20 mouse cellular contexts compared by ENCODE assay signal in the genomic region with DNA sequence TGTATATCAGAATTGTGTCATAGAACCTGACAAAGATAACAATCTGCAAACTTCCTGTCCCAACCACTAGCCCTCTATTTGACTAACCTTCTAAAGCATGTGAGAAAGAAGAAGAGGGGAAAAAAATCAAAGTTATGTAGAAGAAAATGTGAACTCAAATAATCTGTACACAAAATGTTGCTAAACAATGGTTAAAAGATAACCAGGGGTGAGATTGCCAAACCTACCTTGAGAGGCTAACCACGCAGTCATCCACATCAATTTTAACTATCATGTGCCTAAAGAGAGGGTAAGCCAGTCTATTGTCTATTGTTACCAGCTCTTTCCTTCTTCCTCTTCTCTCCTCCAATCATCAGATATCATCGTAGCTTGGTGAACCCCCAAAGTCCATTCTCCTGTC. TPM values are rescaled to one million over a fixed set of nuclear protein-coding genes. Genes with fewer than 3 reads are reported as not detected.
"Had no signal": no experiment of that assay in that cellular context is flagged by ENCODE, and none has a peak within 500 bp of the region (broad histone marks: within the 10 kb centered on the region; RNA-seq: fewer than 3 reads in every experiment).

No protein-coding gene starts in this region.

- DNase-seq: kidney, adult 2 months; kidney, postnatal 10 days; kidney, postnatal 36 days; lung, adult 2 months; lung, postnatal 14 days; lung, postnatal 4 days; right cerebral cortex, adult 18-20 months; right cerebral cortex, postnatal 14 days; right cerebral cortex, postnatal 4 days; thymus, adult 2 months; thymus, postnatal 14 days; thymus, postnatal 4 days had no signal

- H3K27me3 ChIP-seq: midbrain, embryonic 12.5 days; midbrain, embryonic 15.5 days; neural tube, embryonic 15.5 days had no signal

- H3K4me2 ChIP-seq: kidney, embryonic 15.5 days; midbrain, embryonic 12.5 days; midbrain, embryonic 15.5 days; neural tube, embryonic 15.5 days had no signal

- H3K27ac ChIP-seq: kidney, embryonic 15.5 days; liver, embryonic 14.5 days; midbrain, embryonic 12.5 days; midbrain, embryonic 15.5 days; neural tube, embryonic 15.5 days; stomach, postnatal 0 days had no signal

- H3K9me3 ChIP-seq: kidney, embryonic 15.5 days; midbrain, embryonic 12.5 days; midbrain, embryonic 15.5 days; neural tube, embryonic 15.5 days had no signal

- H3K4me3 ChIP-seq: kidney, embryonic 15.5 days; midbrain, embryonic 12.5 days; midbrain, embryonic 15.5 days; neural tube, embryonic 15.5 days had no signal

- H3K4me1 ChIP-seq: kidney, embryonic 15.5 days; midbrain, embryonic 12.5 days had no signal

- ATAC-seq: intestine, postnatal 0 days; midbrain, embryonic 15.5 days had no signal

- H3K9ac ChIP-seq: kidney, embryonic 15.5 days; liver, embryonic 14.5 days; midbrain, embryonic 12.5 days; midbrain, embryonic 15.5 days; neural tube, embryonic 15.5 days had no signal

- H3K36me3 ChIP-seq: kidney, embryonic 15.5 days; midbrain, embryonic 12.5 days; midbrain, embryonic 15.5 days; neural tube, embryonic 15.5 days had no signal

RNA-seq across cellular contexts. Expression of gene Tmeff2, which starts 35.0 kb away (rescaled TPM):
- total RNA-seq: megakaryocyte, adult 5-6 weeks had no signal
